Mouse (Mus musculus): ENCODE results near the gene Pqlc2. TPM values are rescaled to one million over a fixed set of nuclear protein-coding genes. Genes with fewer than 3 reads are reported as not detected.

Gene Pqlc2
- polyA plus RNA-seq, 1 experiment, result 4.5 TPM

GRCm38 (mm10) chr4:139319740-139320139 is 9.2 kb upstream of the Pqlc2 start:
- Histone ChIP-seq H3K4me3 (ENCODE audit: insufficient read depth, low read depth, low read length) (no peak overlapping the region), H3K27ac (replicated peaks; ENCODE audit: low read depth, low read length) (no peak overlapping the region)

GRCm38 (mm10) chr4:139318449-139318848 is 7.9 kb upstream of the Pqlc2 start:
- Histone ChIP-seq H3K27ac (replicated peaks; ENCODE audit: low read depth, low read length) (no peak overlapping the region), H3K4me3 (ENCODE audit: insufficient read depth, low read depth, low read length) (no peak overlapping the region), H3K4me1 (ENCODE audit: control insufficient read depth, insufficient read depth, insufficient read length, low read length) (no peaks in the 10 kb centered on the region)

More at GRCm38 (mm10) chr4:139319740-139320139, 9.2 kb upstream of the Pqlc2 start:
- no peaks in the 10 kb centered on the region for H3K4me1 ChIP-seq (ENCODE audit: control insufficient read depth, insufficient read depth, insufficient read length, low read length)

GRCm38 (mm10) chr4:139312632-139313031 is 2.1 kb upstream of the Pqlc2 start:
- H3K27ac ChIP-seq (replicated peaks; ENCODE audit: low read depth, low read length), result no peak overlapping the region
- no peak overlapping the region for H3K4me3 ChIP-seq (ENCODE audit: insufficient read depth, low read depth, low read length)
- H3K4me1 ChIP-seq (ENCODE audit: control insufficient read depth, insufficient read depth, insufficient read length, low read length), result peaks cover 10% of the 10 kb centered on the region

GRCm38 (mm10) chr4:139311707-139312106 is 1.2 kb upstream of the Pqlc2 start:
- H3K4me1 ChIP-seq (ENCODE audit: control insufficient read depth, insufficient read depth, insufficient read length, low read length), result peaks cover 10% of the 10 kb centered on the region
- H3K27ac ChIP-seq (replicated peaks; ENCODE audit: low read depth, low read length), result no peak overlapping the region
- peak overlapping the region; percentile 96 for H3K4me3 ChIP-seq (ENCODE audit: insufficient read depth, low read depth, low read length)

- Histone ChIP-seq H3K4me3 (ENCODE audit: insufficient read depth, low read depth, low read length) (peak overlapping the region; percentile 96), H3K4me1 (ENCODE audit: control insufficient read depth, insufficient read depth, insufficient read length, low read length) (peaks cover 10% of the 10 kb centered on the region), H3K27ac (replicated peaks; ENCODE audit: low read depth, low read length) (0 out of 2 replicates have a peak overlapping the region, but pooled peaks have one; percentile 25)
Observed at GRCm38 (mm10) chr4:139310899-139311701, 592 bp upstream of the Pqlc2 start.

- H3K27ac ChIP-seq (replicated peaks; ENCODE audit: low read depth, low read length), result no peak overlapping the region
Observed at GRCm38 (mm10) chr4:139309651-139310050, 857 bp downstream of the Pqlc2 start.

GRCm38 (mm10) chr4:139307916-139308315 is 2.6 kb downstream of the Pqlc2 start:
- H3K4me3 ChIP-seq (ENCODE audit: insufficient read depth, low read depth, low read length), result no peak overlapping the region
- H3K27ac ChIP-seq (replicated peaks; ENCODE audit: low read depth, low read length), result no peak overlapping the region
- peaks cover 10% of the 10 kb centered on the region for H3K4me1 ChIP-seq (ENCODE audit: control insufficient read depth, insufficient read depth, insufficient read length, low read length)

More at GRCm38 (mm10) chr4:139309651-139310050, 857 bp downstream of the Pqlc2 start:
- H3K4me1 ChIP-seq (ENCODE audit: control insufficient read depth, insufficient read depth, insufficient read length, low read length), result peaks cover 10% of the 10 kb centered on the region
- H3K4me3 ChIP-seq (ENCODE audit: insufficient read depth, low read depth, low read length), result peak overlapping the region; percentile 96

GRCm38 (mm10) chr4:139305521-139305920 is 5.0 kb downstream of the Pqlc2 start:
- peaks cover 5% of the 10 kb centered on the region for H3K4me1 ChIP-seq (ENCODE audit: control insufficient read depth, insufficient read depth, insufficient read length, low read length)
- H3K27ac ChIP-seq (replicated peaks; ENCODE audit: low read depth, low read length), result no peak overlapping the region
- H3K4me3 ChIP-seq (ENCODE audit: insufficient read depth, low read depth, low read length), result no peak overlapping the region

- Histone ChIP-seq H3K27ac (replicated peaks; ENCODE audit: low read depth, low read length) (no peak overlapping the region), H3K4me3 (ENCODE audit: insufficient read depth, low read depth, low read length) (no peak overlapping the region), H3K4me1 (ENCODE audit: control insufficient read depth, insufficient read depth, insufficient read length, low read length) (peaks cover 11% of the 10 kb centered on the region)
Observed at GRCm38 (mm10) chr4:139302241-139302640, 8.3 kb downstream of the Pqlc2 start.

GRCm38 (mm10) chr4:139301780-139302179 is 8.7 kb downstream of the Pqlc2 start:
- no peak overlapping the region for H3K4me3 ChIP-seq (ENCODE audit: insufficient read depth, low read depth, low read length)
- H3K4me1 ChIP-seq (ENCODE audit: control insufficient read depth, insufficient read depth, insufficient read length, low read length), result peaks cover 11% of the 10 kb centered on the region
- no peak overlapping the region for H3K27ac ChIP-seq (replicated peaks; ENCODE audit: low read depth, low read length)

- Histone ChIP-seq H3K4me1 (ENCODE audit: control insufficient read depth, insufficient read depth, insufficient read length, low read length) (peaks cover 11% of the 10 kb centered on the region), H3K27ac (replicated peaks; ENCODE audit: low read depth, low read length) (no peak overlapping the region), H3K4me3 (ENCODE audit: insufficient read depth, low read depth, low read length) (no peak overlapping the region)
Observed at GRCm38 (mm10) chr4:139298671-139299366, 11.7 kb downstream of the Pqlc2 start.

- no peak overlapping the region for H3K27ac ChIP-seq (replicated peaks; ENCODE audit: low read depth, low read length)
- no peak overlapping the region for H3K4me3 ChIP-seq (ENCODE audit: insufficient read depth, low read depth, low read length)
- H3K4me1 ChIP-seq (ENCODE audit: control insufficient read depth, insufficient read depth, insufficient read length, low read length), result peaks cover 11% of the 10 kb centered on the region
Observed at GRCm38 (mm10) chr4:139297566-139297965, 12.9 kb downstream of the Pqlc2 start.

GRCm38 (mm10) chr4:139292038-139292437 is 18.5 kb downstream of the Pqlc2 start:
- H3K4me3 ChIP-seq (ENCODE audit: insufficient read depth, low read depth, low read length), result no peak overlapping the region
- no peaks in the 10 kb centered on the region for H3K4me1 ChIP-seq (ENCODE audit: control insufficient read depth, insufficient read depth, insufficient read length, low read length)
- H3K27ac ChIP-seq (replicated peaks; ENCODE audit: low read depth, low read length), result no peak overlapping the region

GRCm38 (mm10) chr4:139291099-139291498 is 19.4 kb downstream of the Pqlc2 start:
- H3K4me1 ChIP-seq (ENCODE audit: control insufficient read depth, insufficient read depth, insufficient read length, low read length), result no peaks in the 10 kb centered on the region
- H3K4me3 ChIP-seq (ENCODE audit: insufficient read depth, low read depth, low read length), result no peak overlapping the region
- no peak overlapping the region for H3K27ac ChIP-seq (replicated peaks; ENCODE audit: low read depth, low read length)

GRCm38 (mm10) chr4:139289017-139289416 is 21.5 kb downstream of the Pqlc2 start:
- H3K4me3 ChIP-seq (ENCODE audit: insufficient read depth, low read depth, low read length), result no peak overlapping the region
- H3K4me1 ChIP-seq (ENCODE audit: control insufficient read depth, insufficient read depth, insufficient read length, low read length), result no peaks in the 10 kb centered on the region
- no peak overlapping the region for H3K27ac ChIP-seq (replicated peaks; ENCODE audit: low read depth, low read length)

All from brown adipose tissue, adult 24 weeks (tissue).